In genomic region chr1:45550531-45550930, GRCm38 (mm10) we compare ENCODE assay signal across 23 mouse cellular contexts.
"Had no signal": no experiment of that assay in that cellular context is flagged by ENCODE, and none has a peak within 500 bp of the region (broad histone marks: within the 10 kb centered on the region; RNA-seq: fewer than 3 reads in every experiment).

No protein-coding gene starts in this region.

- H3K4me2 ChIP-seq: heart, embryonic 11.5 days; heart, embryonic 13.5 days; heart, embryonic 15.5 days; hindbrain, embryonic 13.5 days; hindbrain, embryonic 15.5 days; limb, embryonic 13.5 days; limb, embryonic 15.5 days had no signal

- H3K36me3 ChIP-seq: heart, embryonic 13.5 days; heart, embryonic 15.5 days; hindbrain, embryonic 13.5 days; hindbrain, embryonic 15.5 days; limb, embryonic 13.5 days; limb, embryonic 15.5 days had no signal

- H3K9ac ChIP-seq: forebrain, postnatal 0 days; heart, embryonic 13.5 days; heart, embryonic 15.5 days; hindbrain, embryonic 13.5 days; hindbrain, embryonic 15.5 days; limb, embryonic 13.5 days; limb, embryonic 15.5 days had no signal

- DNase-seq: forebrain, postnatal 0 days; gastrocnemius, postnatal 14 days; gastrocnemius, postnatal 36 days; heart, adult 11 months; heart, adult 2 months; heart, postnatal 14 days; heart, postnatal 36 days; kidney, adult 18-20 months; kidney, adult 8-10 months; kidney, postnatal 25 days; layer of hippocampus, adult 9-11 months; layer of hippocampus, postnatal 36 days; left cerebral cortex, postnatal 4 days had no signal

- H3K4me3 ChIP-seq: heart, adult 2 months; heart, embryonic 13.5 days; heart, embryonic 15.5 days; hindbrain, embryonic 13.5 days; hindbrain, embryonic 15.5 days; limb, embryonic 13.5 days; limb, embryonic 15.5 days had no signal

- H3K27me3 ChIP-seq: heart, embryonic 13.5 days; heart, embryonic 15.5 days; hindbrain, embryonic 13.5 days; hindbrain, embryonic 15.5 days; limb, embryonic 13.5 days; limb, embryonic 15.5 days had no signal

- H3K4me1 ChIP-seq: heart, embryonic 13.5 days; heart, embryonic 15.5 days; hindbrain, embryonic 13.5 days; hindbrain, embryonic 15.5 days; limb, embryonic 13.5 days; limb, embryonic 15.5 days had no signal

- ATAC-seq: forebrain, postnatal 0 days; hindbrain, postnatal 0 days; intestine, embryonic 16.5 days had no signal

- H3K9me3 ChIP-seq: heart, embryonic 13.5 days; heart, embryonic 15.5 days; hindbrain, embryonic 15.5 days; limb, embryonic 13.5 days; limb, embryonic 15.5 days had no signal

- H3K27ac ChIP-seq: heart, adult 2 months; heart, embryonic 13.5 days; heart, embryonic 15.5 days; hindbrain, embryonic 13.5 days; hindbrain, embryonic 15.5 days; hindbrain, postnatal 0 days; kidney, postnatal 0 days; limb, embryonic 13.5 days; limb, embryonic 15.5 days had no signal
